Mouse (Mus musculus) layer of hippocampus, adult 8-10 months (tissue): Measurements from ENCODE around the gene Prok2. TPM values are rescaled to one million over a fixed set of nuclear protein-coding genes. Genes with fewer than 3 reads are reported as not detected.

ENCODE experiments used
- DNase-seq, 2 experiments: peaks; one replicate each; pipeline ENCODE4 v3.0.0; 2022; ENCODE audit warnings: low spot score in 2 of 2
- total RNA-seq, 4 experiments: library from RNA; stranded (reverse); gene quantifications; 2 replicates each; pipeline ENCODE4 v1.2.4; 2022

Gene Prok2
- total RNA-seq, 4 experiments from 2014 or later = 0.45 to 0.60 (median 0.59) TPM; not detected in 1

- no peak for DNase-seq
These were observed 33.0 kb downstream of the Prok2 start for GRCm38 (mm10) chr6:99692916-99693841.

- DNase-seq = peak in 1 of 2 experiments; percentile 38
These were observed 33.8 kb downstream of the Prok2 start, which contains the start of gene Gpr27 for GRCm38 (mm10) chr6:99692206-99692915. Gpr27 (plus strand) TSS chr6:99692679.

DNA sequence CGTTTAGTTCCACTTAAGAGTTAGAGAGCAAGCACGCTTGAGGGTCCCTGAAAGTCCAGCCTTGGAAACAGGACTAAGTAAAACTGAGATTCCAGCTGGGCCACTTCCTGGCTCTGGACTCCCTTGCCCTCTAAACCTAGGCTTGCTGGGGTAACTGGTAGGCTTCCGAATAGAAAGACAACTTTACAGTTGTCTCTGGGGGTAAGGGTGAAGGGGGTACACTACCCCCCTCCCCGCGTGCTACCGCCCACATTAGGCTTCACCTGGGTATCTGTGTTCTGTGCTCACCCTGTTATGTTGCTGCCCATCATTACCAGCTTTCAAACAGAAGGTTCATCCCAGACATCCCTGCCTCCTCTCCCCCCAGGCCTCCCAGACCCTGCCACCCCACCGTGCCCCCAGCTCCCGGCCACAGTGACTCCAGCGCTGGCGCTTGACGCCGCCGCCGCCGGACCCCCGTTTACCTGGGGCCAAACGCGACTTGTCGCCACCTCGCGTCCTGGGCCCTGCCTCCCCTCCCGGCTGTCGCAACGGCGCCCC lies 34.5 kb downstream of the Prok2 start:
- DNase-seq = no peak

GRCm38 (mm10) chr6:99688513-99688912 lies 37.7 kb downstream of the Prok2 start:
- no peak for DNase-seq

- DNase-seq = no peak
These were observed 41.3 kb downstream of the Prok2 start for GRCm38 (mm10) chr6:99684899-99685298.

DNA sequence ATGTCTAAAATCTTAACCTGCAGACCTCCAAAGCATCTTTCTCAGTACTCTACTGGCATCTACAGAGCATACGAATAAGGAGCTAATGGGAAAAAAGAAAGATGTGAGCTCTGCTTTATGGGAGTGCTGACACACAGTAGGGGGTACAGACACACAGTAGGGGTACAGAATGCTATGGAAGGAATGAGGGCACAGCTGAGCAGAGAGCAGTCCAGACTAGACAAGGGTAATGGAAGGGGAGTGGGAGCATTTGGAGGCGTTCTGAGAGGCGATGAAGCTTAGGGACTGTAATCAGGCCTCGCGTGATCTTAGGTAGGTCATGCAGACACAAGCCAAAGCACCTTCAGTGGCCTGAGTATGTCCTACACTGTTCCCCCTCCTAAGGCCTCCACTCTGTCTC lies 42.2 kb downstream of the Prok2 start:
- no peak for DNase-seq

GRCm38 (mm10) chr6:99678108-99678507 lies 48.1 kb downstream of the Prok2 start:
- no peak for DNase-seq

DNA sequence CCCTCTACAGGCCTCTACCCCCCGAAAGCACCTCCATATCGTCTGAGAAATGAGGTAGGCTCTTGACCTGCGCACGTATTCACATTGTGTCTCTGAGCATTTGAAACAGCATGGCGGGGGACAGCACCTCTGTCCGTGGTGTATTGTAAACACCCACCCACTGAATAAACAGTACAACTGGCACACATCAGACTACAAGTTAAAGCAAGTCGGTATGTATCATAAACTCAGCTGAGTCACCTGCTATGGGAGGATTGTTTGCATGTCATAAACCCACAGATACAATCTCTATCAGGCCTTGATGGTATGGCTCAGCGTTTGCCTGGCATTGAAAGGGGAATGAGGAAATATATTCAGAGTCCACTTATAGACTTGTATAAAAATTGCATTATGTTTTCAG lies 48.9 kb downstream of the Prok2 start:
- no peak for DNase-seq

DNA sequence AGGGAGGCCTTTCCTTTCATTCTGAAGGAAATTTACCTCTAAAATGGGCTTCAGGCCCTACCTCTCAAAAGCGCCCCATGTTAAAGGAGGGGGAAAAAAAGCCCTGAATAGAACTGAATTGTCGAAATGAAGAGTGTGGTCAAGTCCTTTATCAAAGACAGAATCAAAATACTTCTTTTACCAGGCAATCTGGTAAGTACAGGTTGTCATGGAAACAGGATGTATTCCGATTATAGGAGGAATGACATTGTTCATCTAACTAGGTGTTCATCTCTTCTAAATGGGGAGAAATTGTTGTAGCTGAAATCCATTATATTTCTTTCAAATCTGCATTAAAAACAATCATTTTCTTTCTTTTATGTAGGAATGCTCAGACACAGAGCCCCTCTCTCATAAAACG lies 51.7 kb downstream of the Prok2 start:
- no peak for DNase-seq

DNA sequence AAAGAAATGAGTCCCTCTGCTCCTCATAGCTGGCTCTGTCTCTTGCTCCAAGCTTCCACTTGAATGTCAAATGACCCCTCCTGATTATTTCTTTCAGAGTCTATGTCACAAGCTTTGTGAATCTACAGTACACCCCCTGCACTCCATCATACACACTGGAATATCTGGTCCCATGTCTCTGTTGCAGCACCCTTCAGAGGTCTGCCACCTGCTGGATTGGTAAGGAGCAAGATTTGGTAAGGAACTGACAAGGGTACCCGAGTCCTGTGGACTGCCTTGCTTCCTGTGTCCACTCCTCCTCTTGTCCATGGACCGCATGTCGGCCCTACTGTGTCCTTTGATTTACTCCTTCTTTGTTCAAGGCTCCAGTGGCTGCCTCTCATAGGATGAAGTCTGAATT lies 54.4 kb downstream of the Prok2 start:
- DNase-seq = no peak

GRCm38 (mm10) chr6:99670481-99671119 lies 55.6 kb downstream of the Prok2 start:
- DNase-seq = peak in 1 of 2 experiments; percentile 67

GRCm38 (mm10) chr6:99669481-99670325 lies 56.5 kb downstream of the Prok2 start:
- DNase-seq = peak; percentile 88 to 89

DNA sequence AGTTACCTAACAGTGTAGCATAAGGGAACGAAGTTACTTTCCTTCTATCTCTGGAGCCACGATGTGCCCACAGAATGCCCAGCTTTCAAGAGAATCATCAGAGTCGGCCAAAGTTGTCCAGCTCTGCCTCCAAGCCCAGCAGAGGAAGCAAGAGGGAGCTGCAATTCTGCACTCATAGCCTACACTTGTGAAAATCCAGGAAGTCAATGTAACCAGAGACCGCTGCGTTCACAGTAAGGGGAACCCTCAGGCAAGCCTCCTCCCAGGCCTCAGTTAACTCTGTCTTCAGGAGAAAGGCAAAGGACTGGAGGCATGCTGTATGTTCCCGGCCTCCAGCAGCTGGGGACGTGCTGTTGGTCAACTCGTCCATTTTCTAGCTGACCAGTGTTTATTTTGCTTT lies 58.9 kb downstream of the Prok2 start:
- DNase-seq = no peak

DNA sequence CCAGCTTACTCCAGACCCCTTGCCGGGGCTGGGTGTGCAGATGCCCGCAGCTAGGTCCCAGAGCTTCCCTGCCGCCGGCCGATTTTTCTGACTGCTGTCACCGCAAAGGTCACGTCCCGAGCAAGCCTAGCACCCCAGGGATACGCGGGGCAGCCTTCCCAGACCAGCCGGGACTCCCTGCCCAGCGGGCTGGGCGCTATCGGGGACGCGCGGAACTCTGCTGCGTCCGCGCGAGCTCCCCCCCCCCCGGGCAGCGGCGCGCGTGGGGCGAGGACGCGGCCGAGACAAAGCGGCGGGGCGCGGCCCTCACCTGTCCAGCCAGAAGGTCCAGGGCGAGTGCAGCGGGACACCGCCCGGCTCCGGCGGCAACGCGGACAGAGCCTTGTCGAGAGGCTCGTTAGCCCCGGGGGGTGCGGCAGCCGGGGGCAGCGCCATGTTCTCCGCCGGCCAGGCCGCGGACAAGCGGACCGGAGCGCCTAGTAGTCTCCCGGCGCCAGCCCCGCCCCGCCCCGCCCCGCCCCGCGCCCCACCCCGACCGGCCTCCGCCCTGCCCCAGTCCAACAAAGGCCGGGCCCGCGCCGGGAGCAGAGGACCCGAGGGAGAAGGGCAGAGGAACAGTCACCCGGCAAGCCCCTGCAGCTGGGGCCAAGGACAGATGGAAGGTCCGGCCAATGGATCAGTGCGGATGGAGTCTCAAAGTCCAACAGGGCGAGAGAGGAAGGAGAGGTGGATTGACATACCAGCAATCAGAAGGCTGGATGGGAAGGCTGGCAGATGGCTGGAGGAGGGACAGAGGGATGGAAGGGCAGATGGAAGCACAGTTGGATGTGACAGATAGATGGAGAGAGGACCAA lies 59.6 kb downstream of the Prok2 start, which contains the start of the genes Eif4e3 and Gm20696:
TSS of gene Eif4e3 (minus strand) at position 454 of the 854 bp plus-strand sequence.
TSS of gene Gm20696 (minus strand) at position 480 of the 854 bp plus-strand sequence.
- DNase-seq = no peak

GRCm38 (mm10) chr6:99665457-99666317 lies 60.5 kb downstream of the Prok2 start:
- DNase-seq = no peak

- DNase-seq = no peak
These were observed 63.0 kb downstream of the Prok2 start for GRCm38 (mm10) chr6:99663232-99663631.
